Comparison of ENCODE assay signal across 7 mouse cellular contexts in genomic region chr2:148406160-148406970, GRCm38 (mm10). TPM values are rescaled to one million over a fixed set of nuclear protein-coding genes. Genes with fewer than 3 reads are reported as not detected.
DNase-seq lines count a peak whose midpoint lies in the region; ATAC-seq and TF ChIP-seq lines count a peak whose summit lies in the region.

No protein-coding gene starts in this region.

- H3K9me3 ChIP-seq in E14TG2a.4 (ENCODE audit: low read length) = peaks cover 22% of the 10 kb centered on the region
- no peaks in the 10 kb centered on the region for H3K9me3 ChIP-seq in forebrain, embryonic 13.5 days (replicated peaks)
- H3K9me3 ChIP-seq in intestine, embryonic 14.5 days (ENCODE audit: control insufficient read depth, low read length) = no peaks in the 10 kb centered on the region
- no peaks in the 10 kb centered on the region for H3K9me3 ChIP-seq in liver, embryonic 15.5 days (replicated peaks)

- H3K4me3 ChIP-seq in E14TG2a.4 (replicated peaks; ENCODE audit: low read length) (peak overlapping the region; percentile 63), myocyte (peak overlapping the region; percentile 35)
- H3K4me3 ChIP-seq in forebrain, embryonic 13.5 days = peak overlapping the region; percentile 38
- peak overlapping the region; percentile 45 for H3K4me3 ChIP-seq in intestine, embryonic 14.5 days (ENCODE audit: low read depth, low read length)
- H3K4me3 ChIP-seq in liver, embryonic 15.5 days (replicated peaks) = peak overlapping the region; percentile 43

- peaks cover 31% of the 10 kb centered on the region for H3K4me1 ChIP-seq in E14TG2a.4 (replicated peaks; ENCODE audit: low read depth, low read length)
- H3K4me1 ChIP-seq in forebrain, embryonic 13.5 days = peaks cover 27% of the 10 kb centered on the region
- H3K4me1 ChIP-seq in intestine, embryonic 14.5 days (replicated peaks; ENCODE audit: control insufficient read depth, insufficient read depth, low read length) = peaks cover 11% of the 10 kb centered on the region; the same call in 1 of the 2 replicates
- H3K4me1 ChIP-seq in liver, embryonic 15.5 days (replicated peaks) = peaks cover 24% of the 10 kb centered on the region

- ATAC-seq in forebrain, embryonic 13.5 days = peak; percentile 11; the same call in 1 of the 2 replicates
- no peak for ATAC-seq in intestine, embryonic 14.5 days (replicated peaks; ENCODE audit: low FRiP score, low TSS enrichment, low read depth)
- no peak for ATAC-seq in liver, embryonic 15.5 days (ENCODE audit: insufficient read depth)

- peaks cover 4% of the 10 kb centered on the region; the same call in 1 of the 2 replicates for H3K36me3 ChIP-seq in E14TG2a.4 (ENCODE audit: insufficient read depth, low read length)
- H3K36me3 ChIP-seq in forebrain, embryonic 13.5 days (ENCODE audit: poor library complexity, severe bottlenecking) = no peaks in the 10 kb centered on the region
- no peaks in the 10 kb centered on the region for H3K36me3 ChIP-seq in intestine, embryonic 14.5 days (ENCODE audit: control insufficient read depth, insufficient read depth, low read length)
- no peaks in the 10 kb centered on the region for H3K36me3 ChIP-seq in liver, embryonic 15.5 days (replicated peaks)
- no peaks in the 10 kb centered on the region for H3K36me3 ChIP-seq in myocyte (ENCODE audit: control insufficient read depth, insufficient read depth)

- TF ChIP-seq CTCF in E14TG2a.4 (conservative IDR thresholded peaks at IDR 0.05; ENCODE audit: low read length) = no peak

- H3K79me2 ChIP-seq in myocyte (ENCODE audit: control insufficient read depth, insufficient read depth) = no peaks in the 10 kb centered on the region

- DNase-seq in adipocyte (ENCODE audit: low spot score) = peak; percentile 51
- DNase-seq in intestine, embryonic 14.5 days (ENCODE audit: low spot score) = peak; percentile 68
- DNase-seq in thymus, postnatal 10 days (ENCODE audit: low spot score in 2 of 2) = peak; percentile 49 to 56

- peak overlapping the region; percentile 43; the same call in 1 of the 2 replicates for H3K9ac ChIP-seq in forebrain, embryonic 13.5 days
- H3K9ac ChIP-seq in intestine, embryonic 14.5 days (ENCODE audit: low read length) = peak overlapping the region; percentile 46
- no peak overlapping the region for H3K9ac ChIP-seq in liver, embryonic 15.5 days

- H3K4me2 ChIP-seq in forebrain, embryonic 13.5 days = peak overlapping the region; percentile 65
- peak overlapping the region; percentile 74 for H3K4me2 ChIP-seq in intestine, embryonic 14.5 days (ENCODE audit: low read length)
- H3K4me2 ChIP-seq in liver, embryonic 15.5 days = peak overlapping the region; percentile 61
- H3K4me2 ChIP-seq in myocyte (ENCODE audit: low read depth) = peak overlapping the region; percentile 97

- peaks cover 43% of the 10 kb centered on the region for H3K27me3 ChIP-seq in E14TG2a.4 (ENCODE audit: insufficient read depth, low read length)
- H3K27me3 ChIP-seq in forebrain, embryonic 13.5 days = peaks cover 47% of the 10 kb centered on the region
- peaks cover 21% of the 10 kb centered on the region for H3K27me3 ChIP-seq in intestine, embryonic 14.5 days (replicated peaks; ENCODE audit: control insufficient read depth, insufficient read depth, low read length)
- peaks cover 36% of the 10 kb centered on the region for H3K27me3 ChIP-seq in liver, embryonic 15.5 days
- no peaks in the 10 kb centered on the region for H3K27me3 ChIP-seq in myocyte (ENCODE audit: control insufficient read depth, insufficient read depth, insufficient read length)

- TF ChIP-seq POLR2A in myocyte (IDR thresholded peaks at IDR 0.05; ENCODE audit: insufficient read length, low read depth) = no peak

- no peak overlapping the region for H3ac ChIP-seq in myocyte (ENCODE audit: control insufficient read depth, insufficient read length)

- WGBS in forebrain, embryonic 13.5 days = 8% methylated on average over 34 of the region's 34 CpGs
- 19% methylated on average over 34 of the region's 34 CpGs for WGBS in intestine, embryonic 14.5 days
- WGBS in liver, embryonic 15.5 days (ENCODE audit: insufficient replicate concordance) = 9% methylated on average over 34 of the region's 34 CpGs

- no peak overlapping the region for H3K27ac ChIP-seq in forebrain, embryonic 13.5 days
- H3K27ac ChIP-seq in intestine, embryonic 14.5 days (ENCODE audit: low read depth) = 0 out of 2 replicates have a peak overlapping the region, but pooled peaks have one; percentile 49
- no peak overlapping the region for H3K27ac ChIP-seq in liver, embryonic 15.5 days (replicated peaks)

TF ChIP-seq in myocyte, 11 proteins besides CTCF, POLR2A, EP300 and RAD21:
- no peak for TF ChIP-seq REST (IDR thresholded peaks at IDR 0.05; ENCODE audit: insufficient read depth, insufficient read length)
- TF ChIP-seq E2F4 (IDR thresholded peaks at IDR 0.05; ENCODE audit: insufficient read depth) = no peak
- no peak for TF ChIP-seq TCF12 (IDR thresholded peaks at IDR 0.05; ENCODE audit: insufficient read depth, poor library complexity, severe bottlenecking)
- no peak for TF ChIP-seq SRF (IDR thresholded peaks at IDR 0.05; ENCODE audit: control insufficient read depth, insufficient read length, low read depth)
- no peak for TF ChIP-seq POLR2AphosphoS2 (IDR thresholded peaks at IDR 0.05; ENCODE audit: insufficient read length, low read depth)
- TF ChIP-seq CEBPB (IDR thresholded peaks at IDR 0.05; ENCODE audit: insufficient read depth, poor library complexity, severe bottlenecking) = no peak
- TF ChIP-seq MYOG (IDR thresholded peaks at IDR 0.05; ENCODE audit: control insufficient read depth in 1 of 3, insufficient read depth in 1 of 3, insufficient read length in 2 of 3, low read depth in 2 of 3) = no peak
- no peak for TF ChIP-seq MAX (IDR thresholded peaks at IDR 0.05; ENCODE audit: low read depth)
- no peak for TF ChIP-seq USF1 (IDR thresholded peaks at IDR 0.05; ENCODE audit: low read depth)
- TF ChIP-seq TCF3 (IDR thresholded peaks at IDR 0.05; ENCODE audit: insufficient read length, low read depth) = no peak
- TF ChIP-seq MYOD1 (IDR thresholded peaks at IDR 0.05; ENCODE audit: control insufficient read depth in 1 of 3, insufficient read length in 2 of 3, low read depth in 2 of 3) = no peak

RNA-seq across cellular contexts. Expression of gene Thbd, which starts 1.6 kb away (rescaled TPM):
- polyA plus RNA-seq in forebrain, embryonic 13.5 days (2015; fragmentation: Nextera tagmentation; extraction: Ambion mirVana) = 2.2 and 2.7 TPM in 2 replicates
- polyA plus RNA-seq in intestine, embryonic 14.5 days (2014; fragmentation: Nextera tagmentation; extraction: Ambion mirVana) = 53.0 and 54.1 TPM in 2 replicates
- polyA plus RNA-seq in liver, embryonic 15.5 days (2015; fragmentation: Nextera tagmentation; extraction: Ambion mirVana) = 1.3 and 1.7 TPM in 2 replicates
- polyA plus RNA-seq in myocyte (2012; fragmentation: generic; extraction: Trizol) = 4.1 TPM

RNA-seq across cellular contexts. Expression of gene Sstr4, which starts 11.2 kb away (rescaled TPM):
- 0.60 and 0.80 TPM in 2 replicates for polyA plus RNA-seq in forebrain, embryonic 13.5 days (2015; fragmentation: Nextera tagmentation; extraction: Ambion mirVana)
- polyA plus RNA-seq in intestine, embryonic 14.5 days (2014; fragmentation: Nextera tagmentation; extraction: Ambion mirVana) = 3.2 and 3.5 TPM in 2 replicates
- not detected in 2 replicates for polyA plus RNA-seq in liver, embryonic 15.5 days (2015; fragmentation: Nextera tagmentation; extraction: Ambion mirVana)
- polyA plus RNA-seq in myocyte (2012; fragmentation: generic; extraction: Trizol) = not detected

RNA-seq across cellular contexts. Expression of gene Cd93, which starts 37.0 kb away (rescaled TPM):
- 5.0 and 5.9 TPM in 2 replicates for polyA plus RNA-seq in forebrain, embryonic 13.5 days (2015; fragmentation: Nextera tagmentation; extraction: Ambion mirVana)
- polyA plus RNA-seq in intestine, embryonic 14.5 days (2014; fragmentation: Nextera tagmentation; extraction: Ambion mirVana) = 10.4 and 10.6 TPM in 2 replicates
- polyA plus RNA-seq in liver, embryonic 15.5 days (2015; fragmentation: Nextera tagmentation; extraction: Ambion mirVana) = 1.9 and 2.2 TPM in 2 replicates
- 0.12 TPM for polyA plus RNA-seq in myocyte (2012; fragmentation: generic; extraction: Trizol)

Comparison
In these comparisons a context has a peak if more than half of its experiments do, and no peak if none do; other contexts are left out.
1. RNA of gene Thbd, which starts 1.6 kb away (polyA plus RNA-seq): 53.0 to 54.1 TPM in intestine, embryonic 14.5 days; 4.1 TPM in myocyte (single experiment), 2.2 to 2.7 TPM in forebrain, embryonic 13.5 days and 1.3 to 1.7 TPM in liver, embryonic 15.5 days; every median in the first group is over 10 times any median in the second.
2. Peak in every context shown above with its lines, with median percentiles within 50 percentile points of each other: H3K4me3 ChIP-seq, DNase-seq and H3K4me2 ChIP-seq.